Mouse (Mus musculus) forebrain, embryonic 12.5 days (tissue): Measurements from ENCODE around the gene Tfdp2. TPM values are rescaled to one million over a fixed set of nuclear protein-coding genes. Genes with fewer than 3 reads are reported as not detected.

Experiments used
- ATAC-seq: fragments of 200-750 bp; cut with Nextera tagmentation; 2 replicates; pipeline ENCODE4 v1.8.0; 2017; ENCODE audit warnings: moderate TSS enrichment; ENCODE audit not compliant: low FRiP score
- H3K27ac ChIP-seq: fragments of 300-500 bp; sonication (generic); 2 replicates; pipeline ENCODE4 v1.5.1; 2016; ENCODE audit warnings: mild to moderate bottlenecking
- H3K27me3 ChIP-seq: fragments of 300-500 bp; sonication (generic); 2 replicates; pipeline ENCODE4 v1.6.1; 2016; ENCODE audit warnings: mild to moderate bottlenecking
- H3K36me3 ChIP-seq: fragments of 300-500 bp; sonication (generic); replicated peaks from 2 replicates; pipeline ENCODE4 v1.6.1; 2016; ENCODE audit warnings: mild to moderate bottlenecking
- H3K4me1 ChIP-seq: fragments of 300-500 bp; sonication (generic); 2 replicates; pipeline ENCODE4 v1.6.1; 2016
- H3K4me2 ChIP-seq: fragments of 300-500 bp; sonication (generic); 2 replicates; pipeline ENCODE4 v1.6.1; 2016; ENCODE audit warnings: mild to moderate bottlenecking, moderate library complexity
- H3K4me3 ChIP-seq: fragments of 300-500 bp; sonication (generic); replicated peaks from 2 replicates; pipeline ENCODE4 v1.5.1; 2016; ENCODE audit warnings: mild to moderate bottlenecking
- H3K9ac ChIP-seq: fragments of 300-500 bp; sonication (generic); 2 replicates; pipeline ENCODE4 v1.6.1; 2016; ENCODE audit warnings: mild to moderate bottlenecking
- H3K9me3 ChIP-seq: fragments of 300-500 bp; sonication (generic); 2 replicates; pipeline ENCODE4 v1.6.1; 2016
- WGBS: fragments of 180-500 bp; shearing (Covaris S2); methylation state at CpG from one replicate; pipeline ENCODE4 v1.1.7; 2016; 5-methylcytosine and 5-hydroxymethylcytosine counted together
- polyA plus RNA-seq: library from polyadenylated mRNA; unstranded; fragments of >200 nt; fragmentation: Nextera tagmentation; extraction: Ambion mirVana; gene quantifications from 2 replicates; pipeline ENCODE4 v1.2.1, GENCODE M21; 2016

The Tfdp2 gene
- polyA plus RNA-seq, 1 experiment from 2014 or later = 71.3 TPM

DNA sequence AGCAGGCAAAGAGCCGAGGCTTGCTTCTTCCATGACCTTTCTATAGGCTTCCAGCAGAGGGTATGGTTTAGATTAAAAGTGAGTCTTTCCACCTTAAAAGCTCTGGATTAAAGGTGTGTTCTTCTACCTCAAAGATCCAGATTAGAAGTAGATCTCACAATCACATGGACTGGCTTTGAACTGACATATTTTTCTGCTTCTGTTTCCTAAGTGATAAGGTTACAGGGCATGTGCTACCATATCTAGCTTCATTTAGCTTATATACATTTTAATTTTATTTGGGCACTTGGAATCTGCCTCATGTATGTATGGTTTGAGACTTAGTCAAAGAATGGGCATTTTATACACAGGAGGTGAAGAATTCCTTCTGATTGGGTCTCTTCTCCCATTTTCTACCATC, 41.3 kb downstream of the Tfdp2 start:
- no peak overlapping the region for H3K4me2 ChIP-seq
- H3K36me3 ChIP-seq = no peaks in the 10 kb centered on the region
- 90% methylated on average over 1 of the region's 1 CpGs for WGBS
- no peak overlapping the region for H3K4me3 ChIP-seq
- no peak for ATAC-seq
- H3K27me3 ChIP-seq = no peaks in the 10 kb centered on the region
- no peaks in the 10 kb centered on the region for H3K9me3 ChIP-seq
- no peaks in the 10 kb centered on the region for H3K4me1 ChIP-seq
- H3K27ac ChIP-seq = no peak overlapping the region
- no peak overlapping the region for H3K9ac ChIP-seq

DNA sequence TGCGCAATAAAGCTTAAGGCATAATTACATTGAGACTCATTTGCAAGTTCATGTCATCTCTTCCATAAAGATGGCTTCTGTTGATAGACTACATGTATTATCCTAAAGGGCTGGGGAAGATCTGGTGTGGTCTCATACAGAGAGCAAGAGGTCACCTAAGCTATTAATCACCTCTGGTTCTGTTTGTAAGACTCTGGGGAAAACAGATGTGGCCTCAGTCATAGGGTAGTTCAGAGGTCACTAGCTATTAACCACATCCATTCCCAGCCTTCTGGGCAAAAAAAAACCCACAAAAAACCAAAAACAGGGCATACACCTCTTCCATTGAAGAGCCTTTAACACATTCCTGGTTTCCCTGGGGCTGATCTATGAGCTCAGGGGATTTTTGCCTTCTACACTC, 42.2 kb downstream of the Tfdp2 start:
- H3K4me3 ChIP-seq = no peak overlapping the region
- H3K36me3 ChIP-seq = no peaks in the 10 kb centered on the region
- WGBS = 97% methylated on average over 1 of the region's 1 CpGs
- no peak overlapping the region for H3K27ac ChIP-seq
- ATAC-seq = no peak
- H3K27me3 ChIP-seq = no peaks in the 10 kb centered on the region
- no peaks in the 10 kb centered on the region for H3K4me1 ChIP-seq
- no peaks in the 10 kb centered on the region for H3K9me3 ChIP-seq
- H3K9ac ChIP-seq = no peak overlapping the region
- no peak overlapping the region for H3K4me2 ChIP-seq

DNA sequence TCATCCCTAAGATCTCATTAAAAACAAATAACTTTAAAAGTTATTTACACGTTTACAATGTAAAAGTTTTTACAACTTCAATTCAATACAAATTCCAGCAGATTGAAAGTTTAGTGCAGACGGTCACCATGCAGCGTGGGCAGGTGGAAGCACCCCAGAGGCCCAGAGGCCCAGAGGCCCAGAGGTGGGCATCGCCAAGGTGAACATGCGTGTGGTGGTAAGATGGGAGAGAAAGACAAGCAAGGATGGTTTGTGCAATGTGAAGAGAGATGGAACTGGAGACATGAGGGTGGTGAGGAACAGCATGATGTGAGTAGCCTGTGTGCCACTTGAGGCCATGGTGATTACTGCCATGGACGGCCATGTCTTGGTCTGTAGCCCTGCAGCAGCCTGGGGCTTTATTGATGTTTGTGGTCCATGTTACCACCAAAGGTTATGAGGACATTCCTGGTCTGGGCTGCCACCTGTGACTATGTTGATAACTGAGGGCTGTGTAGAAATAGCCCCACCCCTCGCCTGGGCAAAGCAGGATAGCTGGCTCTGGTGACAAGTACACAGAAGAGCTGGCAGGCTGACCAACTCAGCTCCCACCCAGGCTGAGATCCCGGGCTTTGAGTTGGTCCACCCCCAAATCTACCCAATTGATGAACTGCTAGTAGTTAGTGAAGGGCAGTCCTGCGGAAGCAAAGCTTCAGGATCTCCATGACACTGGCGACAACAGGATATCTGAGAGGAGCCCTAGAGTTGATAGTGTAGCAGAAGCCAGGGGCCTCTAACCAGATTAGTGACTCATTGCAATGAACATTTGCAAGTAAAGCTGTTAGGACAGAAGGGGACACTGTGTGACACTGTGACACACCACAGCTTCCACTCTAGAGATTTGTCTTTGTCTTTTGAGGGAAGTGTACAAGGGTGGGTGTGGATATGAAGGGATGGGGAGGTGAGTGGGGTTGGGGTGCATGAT, 45.3 kb downstream of the Tfdp2 start:
- H3K4me2 ChIP-seq = no peak overlapping the region
- H3K4me3 ChIP-seq = no peak overlapping the region
- no peaks in the 10 kb centered on the region for H3K9me3 ChIP-seq
- H3K27me3 ChIP-seq = no peaks in the 10 kb centered on the region
- no peak overlapping the region for H3K9ac ChIP-seq
- H3K4me1 ChIP-seq = no peaks in the 10 kb centered on the region
- WGBS = 91% methylated on average over 10 of the region's 10 CpGs
- H3K36me3 ChIP-seq = no peaks in the 10 kb centered on the region
- no peak overlapping the region for H3K27ac ChIP-seq
- ATAC-seq = no peak

DNA sequence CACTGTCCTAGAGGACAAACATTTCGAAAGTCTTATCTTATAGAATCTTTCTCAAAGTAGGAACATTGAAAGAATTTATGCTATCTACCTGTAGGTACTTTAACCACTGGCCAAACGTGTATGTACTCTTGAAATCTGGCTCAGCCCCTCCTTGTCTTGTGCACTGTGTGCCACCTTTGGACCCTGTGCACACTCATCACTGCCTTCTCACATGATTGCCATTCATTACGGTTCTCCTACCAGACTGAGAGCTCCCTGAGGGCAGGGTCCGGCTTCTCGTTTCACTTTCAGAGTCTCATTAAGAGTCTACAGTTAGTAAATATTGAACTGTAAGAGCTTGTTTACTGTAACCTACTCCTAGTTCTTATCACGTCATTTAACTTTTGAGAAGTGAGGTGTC, 47.8 kb downstream of the Tfdp2 start:
- no peak overlapping the region for H3K27ac ChIP-seq
- no peaks in the 10 kb centered on the region for H3K36me3 ChIP-seq
- no peak overlapping the region for H3K4me2 ChIP-seq
- H3K4me3 ChIP-seq = no peak overlapping the region
- no peak for ATAC-seq
- H3K27me3 ChIP-seq = no peaks in the 10 kb centered on the region
- no peaks in the 10 kb centered on the region for H3K4me1 ChIP-seq
- no peaks in the 10 kb centered on the region for H3K9me3 ChIP-seq
- WGBS = 87% methylated on average over 6 of the region's 6 CpGs
- no peak overlapping the region for H3K9ac ChIP-seq

- Histone ChIP-seq H3K9ac (no peak overlapping the region), H3K4me3 (no peak overlapping the region), H3K27ac (no peak overlapping the region), H3K4me2 (no peak overlapping the region), H3K9me3 (no peaks in the 10 kb centered on the region), H3K4me1 (peaks cover 4% of the 10 kb centered on the region; the same call in 1 of the 2 replicates), H3K27me3 (no peaks in the 10 kb centered on the region), H3K36me3 (no peaks in the 10 kb centered on the region)
- WGBS = 97% methylated on average over 2 of the region's 2 CpGs
- ATAC-seq = no peak
These were observed 58.7 kb downstream of the Tfdp2 start for GRCm38 (mm10) chr9:96254812-96255211.

DNA sequence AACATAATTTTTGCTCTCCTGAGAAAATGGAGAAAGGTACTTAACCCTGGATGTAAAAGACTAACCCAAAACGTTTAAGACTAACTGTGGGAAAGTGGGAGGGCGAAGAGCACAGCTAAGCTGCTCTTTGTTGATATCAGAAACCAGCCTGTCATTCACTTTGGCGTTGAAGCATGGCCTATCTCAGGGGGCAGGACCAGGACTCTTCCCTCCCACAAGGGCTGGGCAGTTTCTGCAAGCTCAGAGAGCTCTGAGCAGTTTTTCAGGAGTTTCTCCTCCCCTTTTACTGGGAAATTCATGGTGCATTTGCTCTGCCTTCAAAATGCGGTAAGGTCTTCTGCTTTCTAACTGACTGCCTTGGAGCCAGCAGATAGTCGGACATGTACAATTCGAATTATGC, 62.4 kb downstream of the Tfdp2 start:
- H3K9ac ChIP-seq = no peak overlapping the region
- peak overlapping the region; percentile 72 for H3K27ac ChIP-seq
- H3K36me3 ChIP-seq = no peaks in the 10 kb centered on the region
- H3K4me1 ChIP-seq = peaks cover 13% of the 10 kb centered on the region
- peak overlapping the region; percentile 44; the same call in 1 of the 2 replicates for H3K4me3 ChIP-seq
- no peaks in the 10 kb centered on the region for H3K9me3 ChIP-seq
- peak overlapping the region; percentile 46 for H3K4me2 ChIP-seq
- 2% methylated on average over 6 of the region's 6 CpGs for WGBS
- ATAC-seq = peak; percentile 66
- no peaks in the 10 kb centered on the region for H3K27me3 ChIP-seq

- under 1% methylated on average over 5 of the region's 5 CpGs for WGBS
- peak overlapping the region; percentile 61 for H3K27ac ChIP-seq
- H3K4me2 ChIP-seq = peak overlapping the region; percentile 46
- no peaks in the 10 kb centered on the region for H3K36me3 ChIP-seq
- H3K9me3 ChIP-seq = no peaks in the 10 kb centered on the region
- H3K27me3 ChIP-seq = no peaks in the 10 kb centered on the region
- peaks cover 13% of the 10 kb centered on the region for H3K4me1 ChIP-seq
- H3K4me3 ChIP-seq = peak overlapping the region; percentile 44
- no peak overlapping the region for H3K9ac ChIP-seq
- peak; percentile 67 for ATAC-seq
These were observed 63.0 kb downstream of the Tfdp2 start for GRCm38 (mm10) chr9:96259017-96259512.

DNA sequence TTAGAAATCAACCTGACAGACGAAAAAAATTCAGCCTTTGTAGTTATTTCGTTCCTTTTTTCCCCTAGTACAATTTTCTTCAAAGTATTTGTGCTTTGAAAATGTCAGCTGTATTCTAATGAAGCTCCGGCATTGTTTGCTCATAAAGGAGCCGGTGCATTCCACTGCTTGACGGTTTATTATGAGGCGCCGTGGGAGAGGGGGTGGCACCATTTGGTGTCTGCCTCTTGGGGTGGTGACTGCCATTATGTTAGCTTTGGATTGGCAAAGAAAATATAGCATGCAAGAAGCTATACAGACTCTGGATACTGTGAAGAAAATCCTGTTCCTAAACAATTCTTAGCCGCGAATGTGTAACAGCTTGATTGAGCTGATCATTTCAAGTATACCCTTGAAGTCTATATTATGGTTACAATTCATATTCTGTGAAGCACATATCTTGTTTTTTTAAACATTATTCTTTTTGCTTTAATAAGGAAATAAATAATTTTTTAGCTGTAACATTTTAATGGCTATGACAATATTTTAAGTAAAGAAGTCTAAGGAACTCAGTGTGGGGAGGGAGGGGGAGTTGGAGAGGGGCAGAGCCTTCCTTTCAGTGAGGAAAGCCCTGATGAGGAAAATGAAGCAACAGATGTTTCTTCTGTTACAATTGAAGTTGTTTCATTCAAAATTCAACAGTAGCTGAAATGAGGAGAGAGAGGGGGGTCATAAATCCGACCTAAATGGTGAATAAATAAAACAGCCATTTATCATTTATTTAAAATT, 63.9 kb downstream of the Tfdp2 start:
- no peaks in the 10 kb centered on the region for H3K9me3 ChIP-seq
- H3K27me3 ChIP-seq = no peaks in the 10 kb centered on the region
- peak overlapping the region; percentile 60 for H3K4me2 ChIP-seq
- peak overlapping the region; percentile 80 for H3K27ac ChIP-seq
- no peaks in the 10 kb centered on the region for H3K36me3 ChIP-seq
- peaks cover 13% of the 10 kb centered on the region for H3K4me1 ChIP-seq
- ATAC-seq = peak; percentile 83
- peak overlapping the region; percentile 44 for H3K4me3 ChIP-seq
- H3K9ac ChIP-seq = peak overlapping the region; percentile 48; the same call in 1 of the 2 replicates
- 1% methylated on average over 10 of the region's 10 CpGs for WGBS

DNA sequence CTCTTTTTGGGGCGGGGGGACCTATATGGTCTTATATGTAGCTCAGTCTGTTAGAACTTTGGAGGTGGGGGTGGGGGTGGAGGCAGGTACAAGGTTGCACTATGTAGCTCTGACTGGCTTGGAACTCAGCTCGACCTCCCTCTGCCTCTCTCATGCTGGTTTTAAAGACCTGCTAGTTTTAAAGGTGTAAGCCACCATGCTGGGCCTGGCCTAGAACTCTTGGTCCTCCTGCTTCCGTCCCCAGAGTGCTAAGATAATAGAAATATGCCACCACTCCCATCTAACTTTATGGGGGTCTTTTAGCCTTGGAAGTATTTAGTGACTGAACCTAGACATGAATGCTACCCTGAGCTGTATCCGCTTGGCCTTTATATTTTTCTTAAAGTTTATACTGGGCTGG, 65.0 kb downstream of the Tfdp2 start:
- Histone ChIP-seq H3K4me1 (peaks cover 13% of the 10 kb centered on the region), H3K4me2 (peak overlapping the region; percentile 42), H3K36me3 (no peaks in the 10 kb centered on the region), H3K9ac (no peak overlapping the region), H3K4me3 (peak overlapping the region; percentile 20), H3K27me3 (no peaks in the 10 kb centered on the region), H3K9me3 (no peaks in the 10 kb centered on the region), H3K27ac (no peak overlapping the region; the same call in 1 of the 2 replicates)
- 71% methylated on average over 4 of the region's 4 CpGs for whole genome bisulfite sequencing
- ATAC-seq = no peak

DNA sequence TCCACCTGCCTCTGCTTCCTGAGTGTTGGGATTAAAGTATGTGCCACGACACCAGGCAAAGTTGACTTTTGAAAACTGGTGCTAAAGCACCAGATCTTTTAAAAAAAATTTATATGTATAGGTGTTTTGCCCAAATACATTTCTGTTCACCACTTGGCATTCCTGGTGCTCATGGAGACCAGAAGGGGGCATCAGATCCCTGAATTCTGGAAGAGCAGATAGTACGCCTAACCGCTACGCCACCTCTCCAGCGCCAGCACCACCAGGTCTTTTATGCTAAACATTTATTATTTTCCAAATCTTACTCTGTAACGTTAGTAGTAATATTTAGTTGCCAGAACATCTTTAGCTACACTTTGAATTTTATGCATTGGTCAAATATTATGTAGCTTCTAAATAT, 65.9 kb downstream of the Tfdp2 start:
- Histone ChIP-seq H3K27me3 (no peaks in the 10 kb centered on the region), H3K27ac (no peak overlapping the region), H3K36me3 (no peaks in the 10 kb centered on the region), H3K9ac (no peak overlapping the region), H3K4me2 (no peak overlapping the region), H3K4me1 (peaks cover 13% of the 10 kb centered on the region), H3K9me3 (no peaks in the 10 kb centered on the region), H3K4me3 (no peak overlapping the region)
- no peak for ATAC-seq
- WGBS = 97% methylated on average over 6 of the region's 6 CpGs

DNA sequence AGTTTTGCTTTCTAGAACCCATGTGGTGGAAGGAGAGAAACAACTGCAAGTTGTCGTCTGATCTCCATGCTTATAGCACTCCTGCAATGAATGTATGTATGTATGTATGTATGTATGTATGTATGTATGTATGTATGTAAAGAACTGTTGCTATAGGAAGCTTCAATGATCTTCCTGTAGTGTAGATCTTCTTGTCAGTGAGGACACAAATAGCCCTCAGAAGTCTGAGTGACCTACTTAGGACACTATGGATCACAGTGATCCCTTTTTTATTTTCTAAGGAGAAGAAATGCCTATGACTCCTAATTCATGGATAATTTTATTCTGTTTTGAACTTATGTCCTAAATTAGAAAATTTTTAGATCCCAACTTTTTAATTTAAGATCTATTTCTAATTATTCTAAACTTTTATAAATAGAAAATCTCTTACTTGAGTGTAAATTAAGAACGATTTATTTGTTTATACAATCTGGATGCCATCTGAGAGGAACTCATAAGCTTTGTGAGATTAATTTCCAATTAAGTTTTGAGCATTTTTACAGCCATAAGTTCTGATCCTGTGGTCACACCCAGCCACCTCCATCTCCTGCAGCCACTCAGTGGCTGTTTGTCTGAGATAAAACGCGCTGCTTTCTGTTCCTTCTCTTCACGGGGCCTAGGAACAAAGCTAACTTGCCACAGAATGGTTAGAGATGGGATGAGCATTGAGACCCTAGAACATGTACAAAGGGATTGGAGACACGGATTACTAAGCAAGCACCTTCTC, 70.9 kb downstream of the Tfdp2 start:
- Histone ChIP-seq H3K27ac (no peak overlapping the region), H3K9me3 (no peaks in the 10 kb centered on the region), H3K4me3 (no peak overlapping the region), H3K36me3 (no peaks in the 10 kb centered on the region), H3K4me1 (0 out of 2 replicates have a peak, but pooled peaks cover 2% of the 10 kb centered on the region), H3K27me3 (no peaks in the 10 kb centered on the region), H3K9ac (no peak overlapping the region), H3K4me2 (no peak overlapping the region)
- 79% methylated on average over 6 of the region's 6 CpGs for WGBS
- ATAC-seq = no peak

DNA sequence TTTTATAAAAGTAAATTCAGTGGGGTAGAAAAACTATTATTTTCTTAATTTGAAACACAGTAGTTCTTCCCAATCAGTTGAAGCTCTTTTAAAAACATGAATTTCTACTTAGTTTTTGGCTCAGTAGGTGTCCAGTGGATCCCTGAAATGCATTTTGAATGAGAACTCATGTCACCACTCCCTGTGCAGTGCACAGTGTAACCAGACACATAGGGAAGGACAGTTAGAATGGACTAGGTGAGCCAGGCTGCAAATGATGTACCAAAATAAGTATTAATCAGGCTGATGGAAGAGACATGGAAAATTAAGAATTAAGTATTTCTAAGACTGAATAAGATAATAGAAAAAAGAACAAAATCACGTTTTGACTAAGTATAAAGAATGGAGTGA, 71.5 kb downstream of the Tfdp2 start:
- H3K4me2 ChIP-seq = no peak overlapping the region
- no peaks in the 10 kb centered on the region for H3K27me3 ChIP-seq
- no peak for ATAC-seq
- no peak overlapping the region for H3K4me3 ChIP-seq
- no peaks in the 10 kb centered on the region for H3K36me3 ChIP-seq
- 0 out of 2 replicates have a peak, but pooled peaks cover 2% of the 10 kb centered on the region for H3K4me1 ChIP-seq
- H3K9ac ChIP-seq = no peak overlapping the region
- no peak overlapping the region for H3K27ac ChIP-seq
- H3K9me3 ChIP-seq = no peaks in the 10 kb centered on the region
- WGBS = 69% methylated on average over 1 of the region's 1 CpGs
